21 mouse cellular contexts compared by ENCODE assay signal in genomic region chr11:29216196-29216595, GRCm38 (mm10).
"Had no signal": no experiment of that assay in that cellular context is flagged by ENCODE, and none has a peak within 500 bp of the region (broad histone marks: within the 10 kb centered on the region; RNA-seq: fewer than 3 reads in every experiment).

No protein-coding gene starts in this region.

- H3K27me3 ChIP-seq: intestine, embryonic 15.5 days; kidney, embryonic 15.5 days; limb, embryonic 12.5 days; limb, embryonic 15.5 days; midbrain, embryonic 12.5 days; midbrain, embryonic 15.5 days; neural tube, embryonic 13.5 days had no signal

- H3K9ac ChIP-seq: intestine, embryonic 15.5 days; kidney, embryonic 15.5 days; limb, embryonic 12.5 days; limb, embryonic 15.5 days; lung, embryonic 14.5 days; midbrain, embryonic 12.5 days; midbrain, embryonic 15.5 days; neural tube, embryonic 13.5 days had no signal

- H3K4me2 ChIP-seq: intestine, embryonic 15.5 days; kidney, embryonic 15.5 days; limb, embryonic 12.5 days; limb, embryonic 15.5 days; lung, embryonic 14.5 days; midbrain, embryonic 12.5 days; midbrain, embryonic 15.5 days; neural tube, embryonic 13.5 days had no signal

- H3K27ac ChIP-seq: intestine, embryonic 15.5 days; kidney, embryonic 15.5 days; left cerebral cortex, adult 2 months; limb, embryonic 12.5 days; limb, embryonic 15.5 days; midbrain, embryonic 12.5 days; midbrain, embryonic 15.5 days; neural tube, embryonic 13.5 days had no signal

- H3K4me3 ChIP-seq: intestine, embryonic 15.5 days; kidney, embryonic 15.5 days; left cerebral cortex, adult 2 months; limb, embryonic 12.5 days; limb, embryonic 15.5 days; midbrain, embryonic 12.5 days; midbrain, embryonic 15.5 days; neural tube, embryonic 13.5 days had no signal

- H3K9me3 ChIP-seq: intestine, embryonic 15.5 days; kidney, embryonic 15.5 days; limb, embryonic 12.5 days; limb, embryonic 15.5 days; midbrain, embryonic 12.5 days; midbrain, embryonic 15.5 days; neural tube, embryonic 13.5 days had no signal

- ATAC-seq: intestine, embryonic 15.5 days; lung, postnatal 0 days; midbrain, embryonic 15.5 days had no signal

- DNase-seq: kidney, adult 11 months; kidney, adult 8-10 months; kidney, postnatal 10 days; kidney, postnatal 36 days; layer of hippocampus, postnatal 36 days; left cerebral cortex, postnatal 4 days; lung, embryonic 14.5 days; retina, postnatal 1 day; right cerebral cortex, postnatal 25 days; spleen, adult 18-20 months; thymus, adult 18-20 months; thymus, postnatal 36 days had no signal

- H3K4me1 ChIP-seq: intestine, embryonic 15.5 days; kidney, embryonic 15.5 days; limb, embryonic 12.5 days; limb, embryonic 15.5 days; midbrain, embryonic 12.5 days; midbrain, embryonic 15.5 days; neural tube, embryonic 13.5 days had no signal
